Mouse (Mus musculus) testis, adult 10 weeks (tissue): ENCODE data around the gene Mettl1. TPM values are rescaled to one million over a fixed set of nuclear protein-coding genes. Genes with fewer than 3 reads are reported as not detected.

ENCODE experiments used
- polyA plus RNA-seq: library from polyadenylated mRNA; stranded (reverse); fragments of 350-450 nt; fragmentation: Illumina TruSeq; extraction: RNeasy Lipid Tissue Mini Kit (QIAGEN cat#74804); gene quantifications from one replicate; pipeline ENCODE4 v1.2.3, GENCODE M21; 2014; ENCODE audit warnings: low read depth, low replicate concordance

The Mettl1 gene
- polyA plus RNA-seq: 3.7 TPM

GRCm38 (mm10) chr10:127041274-127041766 is at the start of gene Mettl1, which contains the start of gene Eef1akmt3:
Mettl1 (plus strand) TSS chr10:127041414.
Eef1akmt3 (minus strand) TSS chr10:127041513.

GRCm38 (mm10) chr10:127000529-127000928 is 40.7 kb upstream of the Mettl1 start, which contains the start of gene Avil:
Avil (plus strand) TSS chr10:127000709.

DNA sequence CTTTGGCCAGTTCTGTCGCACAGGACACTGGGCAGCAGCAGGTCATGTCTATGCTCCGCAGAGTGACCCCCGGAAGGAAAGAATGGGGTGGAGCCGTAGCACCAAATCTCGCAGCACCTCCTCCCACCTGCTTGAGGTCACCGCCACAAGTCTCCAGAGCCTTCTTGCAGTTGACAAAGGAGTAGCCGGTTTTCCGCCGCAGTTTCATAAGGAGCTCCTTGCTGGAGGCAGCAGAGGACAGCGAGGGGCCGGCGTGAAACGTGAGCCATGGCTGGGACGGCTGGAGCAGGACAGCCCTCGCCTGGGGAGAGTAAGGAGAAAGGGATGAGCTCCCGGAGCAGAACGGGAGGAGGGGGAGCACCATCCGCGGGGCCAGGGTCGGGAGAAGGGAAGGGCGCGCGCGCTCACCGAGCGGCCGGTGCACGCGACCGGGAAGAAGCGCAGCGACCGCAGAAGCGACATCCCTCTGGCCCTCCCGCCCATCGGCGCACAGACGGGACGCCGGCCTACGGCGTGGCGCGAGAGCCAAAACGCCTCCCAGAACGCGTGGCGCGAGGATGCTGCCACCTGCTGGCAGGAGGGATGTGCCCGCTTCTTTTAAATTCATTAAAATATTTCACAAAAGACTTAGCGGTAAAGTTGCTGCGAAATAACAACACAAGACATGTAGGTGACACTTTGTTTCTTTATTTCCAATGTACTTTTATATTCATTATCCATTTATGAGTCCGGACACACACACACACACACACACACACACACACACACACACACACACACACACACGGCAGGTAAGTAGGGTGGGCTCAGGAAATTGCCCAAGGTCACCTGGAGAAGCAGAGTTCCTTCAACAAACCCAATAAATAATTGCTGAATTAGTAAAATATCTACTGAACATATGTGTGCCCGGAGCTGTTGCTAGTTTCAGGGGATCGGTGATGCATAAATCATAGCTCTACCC is 10.6 kb upstream of the Mettl1 start, which contains the start of gene Tsfm:
TSS of gene Tsfm (minus strand) at position 505 of the 961 bp plus-strand sequence.

DNA sequence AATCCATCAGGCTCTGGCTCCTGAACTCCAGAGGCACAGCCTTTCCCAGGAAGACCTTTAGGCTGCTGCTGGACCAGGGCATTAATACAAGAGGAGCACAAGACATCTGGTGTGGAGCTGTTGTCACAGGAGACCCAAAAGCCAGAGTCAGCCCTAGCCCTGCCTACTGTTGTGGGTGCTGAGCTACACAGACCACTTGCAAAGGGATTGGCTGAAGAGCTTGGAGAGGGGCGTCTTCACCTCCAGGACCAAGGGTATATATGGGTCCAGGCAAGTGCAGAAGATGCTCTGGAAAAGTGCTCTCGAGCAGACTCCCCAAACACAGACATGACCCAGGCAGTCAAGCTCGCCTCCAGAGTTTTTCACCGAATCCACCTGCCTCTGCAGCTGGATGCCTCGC is 6.7 kb downstream of the Mettl1 start, which contains the start of gene Cyp27b1:
TSS of gene Cyp27b1 (plus strand) at position 297 of the 400 bp plus-strand sequence.

GRCm38 (mm10) chr10:127059968-127060916 is 19.0 kb downstream of the Mettl1 start, which contains the start of gene March9:
March9 (minus strand) TSS chr10:127060184.

DNA sequence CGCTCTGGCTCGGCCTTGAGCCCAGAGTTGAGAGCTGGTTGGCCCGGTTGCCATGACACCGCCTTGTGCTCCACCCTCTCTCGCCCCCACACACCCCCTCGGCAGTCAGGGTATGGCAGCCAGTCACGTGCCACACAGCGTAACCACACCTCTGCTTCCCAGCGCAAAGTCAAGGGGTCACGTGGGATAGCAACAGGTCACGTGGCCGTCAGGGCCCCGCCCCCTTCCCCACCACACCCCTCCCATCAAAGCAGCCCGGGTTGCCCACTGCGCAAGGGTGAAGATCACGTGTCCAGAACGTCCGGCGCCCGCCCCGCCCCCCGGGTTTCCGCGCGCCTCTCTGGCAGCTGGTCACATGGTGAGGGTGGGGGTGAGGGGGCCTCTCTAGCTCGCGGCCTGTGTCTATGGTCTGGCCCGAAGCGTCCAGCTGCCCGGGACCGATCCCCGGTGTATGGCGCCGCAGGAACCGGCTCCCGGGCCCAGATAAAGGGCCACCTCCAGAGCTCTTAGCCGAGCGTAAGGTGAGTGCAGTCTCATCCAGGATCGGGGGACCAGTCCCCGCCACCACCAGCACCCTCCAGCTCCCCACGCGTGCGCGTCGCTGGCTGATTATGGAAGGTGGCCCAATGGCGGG is 22.1 kb downstream of the Mettl1 start, which contains the start of gene Cdk4:
TSS of gene Cdk4 (plus strand) at position 296 of the 634 bp plus-strand sequence.

GRCm38 (mm10) chr10:127070190-127071121 is 29.2 kb downstream of the Mettl1 start, which contains the start of gene Tspan31:
Tspan31 (minus strand) TSS chr10:127070264.

GRCm38 (mm10) chr10:127075080-127075479 is 33.9 kb downstream of the Mettl1 start, which contains the start of gene Agap2:
Agap2 (plus strand) TSS chr10:127075284.

Other genes starting within 250 kb of the Mettl1 start
- gene Atp23, start 140.1 kb upstream of the Mettl1 start, polyA plus RNA-seq: 3.7 TPM
- gene Ctdsp2, start 62.7 kb upstream of the Mettl1 start, polyA plus RNA-seq: 5.3 TPM
- not detected for gene Avil, start 40.7 kb upstream of the Mettl1 start, polyA plus RNA-seq
- 2.9 TPM for gene Tsfm, start 10.6 kb upstream of the Mettl1 start, polyA plus RNA-seq
- gene Eef1akmt3, start 99 bp downstream of the Mettl1 start, polyA plus RNA-seq: not detected
- gene Cyp27b1, start 6.8 kb downstream of the Mettl1 start, polyA plus RNA-seq: 0.11 TPM
- 0.27 TPM for gene March9, start 18.8 kb downstream of the Mettl1 start, polyA plus RNA-seq
- gene Cdk4, start 22.1 kb downstream of the Mettl1 start, polyA plus RNA-seq: 13.9 TPM
- gene Tspan31, start 28.9 kb downstream of the Mettl1 start, polyA plus RNA-seq: 9.5 TPM
- 0.06 TPM for gene Agap2, start 33.9 kb downstream of the Mettl1 start, polyA plus RNA-seq
- 5.2 TPM for gene Os9, start 79.7 kb downstream of the Mettl1 start, polyA plus RNA-seq
- 1.1 TPM for gene B4galnt1, start 123.8 kb downstream of the Mettl1 start, polyA plus RNA-seq
- gene Slc26a10, start 139.2 kb downstream of the Mettl1 start, polyA plus RNA-seq: 3.1 TPM
- gene Arhgef25, start 148.7 kb downstream of the Mettl1 start, polyA plus RNA-seq: 7.3 TPM
- 7.7 TPM for gene Dtx3, start 154.3 kb downstream of the Mettl1 start, polyA plus RNA-seq
- gene Pip4k2c, start 170.2 kb downstream of the Mettl1 start, polyA plus RNA-seq: 7.2 TPM
- gene Kif5a, start 221.9 kb downstream of the Mettl1 start, polyA plus RNA-seq: 0.84 TPM
- 67.0 TPM for gene Dctn2, start 225.0 kb downstream of the Mettl1 start, polyA plus RNA-seq
- 3.4 TPM for gene Mbd6, start 247.6 kb downstream of the Mettl1 start, polyA plus RNA-seq